Mouse (Mus musculus) skeletal muscle tissue, adult 2 months (tissue): ENCODE results near the gene Fam174b.

Experiments used
- DNase-seq: peaks from one replicate; pipeline ENCODE4 v3.0.0-alpha.2; 2012; ENCODE audit warnings: low read depth, low spot score

The Fam174b gene

DNA sequence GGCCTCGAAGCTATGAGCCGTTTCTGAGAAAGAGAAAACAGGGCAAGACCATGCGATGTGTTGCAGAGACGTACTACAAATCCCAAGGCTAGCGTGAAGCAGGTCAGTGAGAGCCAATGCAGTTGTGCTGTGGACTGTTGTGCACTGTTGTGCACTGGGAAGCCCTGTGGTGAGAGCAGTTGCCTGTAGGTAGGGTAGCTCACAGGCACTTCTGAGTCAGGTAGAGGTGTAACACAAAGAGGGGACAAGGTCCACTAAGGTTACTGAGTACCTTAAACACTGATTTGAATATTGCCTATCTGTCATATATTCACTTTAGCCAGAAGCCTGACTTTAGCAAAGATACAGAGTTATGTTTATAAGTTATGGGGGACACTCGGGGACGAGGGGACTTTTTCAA, 74.4 kb downstream of the Fam174b start:
- DNase-seq = no peak

DNA sequence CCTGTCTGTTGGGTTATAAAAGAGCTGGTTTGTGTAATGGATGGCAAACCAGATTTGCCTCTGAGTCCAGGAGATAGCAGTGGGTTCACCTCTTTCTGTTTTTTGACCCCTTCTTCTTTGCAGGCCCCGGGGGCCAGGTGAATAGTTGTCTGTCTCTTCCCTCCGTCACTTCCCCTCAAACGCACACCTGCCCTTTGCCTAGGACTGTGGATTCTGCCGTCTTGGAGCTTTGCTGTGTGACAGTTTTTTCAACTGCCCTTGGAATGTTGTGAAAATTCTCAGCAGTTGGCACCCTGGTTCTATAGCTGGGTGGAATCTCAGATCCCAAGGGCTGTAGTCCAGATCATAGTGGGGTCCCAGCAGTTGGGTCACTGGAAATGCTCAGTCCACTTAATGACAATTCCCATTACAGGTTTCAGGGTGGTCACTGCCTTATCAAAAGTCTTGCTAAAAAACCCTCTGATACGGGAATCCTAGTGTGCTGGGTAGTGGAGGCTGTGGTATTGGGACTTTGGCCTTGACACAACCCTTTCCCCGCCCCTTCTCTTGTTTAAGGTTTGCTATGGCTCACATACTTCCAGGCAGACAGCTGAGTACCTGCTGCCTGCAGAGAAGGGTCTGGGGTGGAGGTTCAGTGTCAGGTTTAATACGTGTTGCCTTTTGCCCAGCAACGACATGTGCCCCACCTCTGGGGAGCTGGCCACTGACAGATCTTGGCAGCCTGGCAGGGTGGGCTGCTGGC, 76.3 kb downstream of the Fam174b start:
- DNase-seq = no peak

DNA sequence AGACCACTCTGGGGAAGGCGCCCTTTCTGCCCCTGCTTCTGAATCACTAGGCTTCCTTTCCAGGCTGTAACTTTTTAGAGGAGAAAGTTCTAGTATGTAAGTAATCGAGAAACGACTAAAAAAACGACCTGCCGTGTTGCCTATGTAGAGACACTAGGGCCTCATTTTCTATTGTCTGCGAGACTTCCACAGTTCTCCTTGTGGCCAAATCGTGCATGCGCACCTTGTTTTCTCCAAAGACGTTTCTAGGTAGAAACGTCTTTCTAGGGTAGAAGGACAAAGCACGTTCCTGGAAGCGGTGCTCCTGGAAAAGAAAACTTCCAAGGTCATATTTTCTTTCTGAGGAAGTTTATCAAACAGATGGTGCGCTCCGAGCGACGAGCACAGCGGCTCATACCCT, 79.3 kb downstream of the Fam174b start:
- no peak for DNase-seq
